Mouse (Mus musculus) ES-E14 (cell line): Measurements from ENCODE around the gene Manf. TPM values are rescaled to one million over a fixed set of nuclear protein-coding genes. Genes with fewer than 3 reads are reported as not detected.

Experiments
- DNase-seq: peaks from one replicate; pipeline ENCODE4 v3.0.0-alpha.2; 2013; ENCODE audit warnings: low read depth, low spot score
- H3K27ac ChIP-seq: 2 replicates; pipeline ENCODE4 v1.5.1; 2012; ENCODE audit warnings: low read depth, mild to moderate bottlenecking, low read length, moderate library complexity, mixed read lengths; ENCODE audit not compliant: poor library complexity, insufficient read depth, severe bottlenecking
- H3K36me3 ChIP-seq: 2 replicates; pipeline ENCODE4 v1.6.1; 2012; ENCODE audit warnings: mild to moderate bottlenecking, low read length, moderate library complexity, mixed read lengths; ENCODE audit not compliant: control insufficient read depth, poor library complexity, insufficient read depth, severe bottlenecking
- H3K4me1 ChIP-seq, 2 experiments: fragments of 150-350 bp in 1 of 2; sonication (generic) in 1 of 2; 2 replicates each; pipeline ENCODE4 v1.6.1; 2012; ENCODE audit warnings: low read length in 2 of 2, mild to moderate bottlenecking in 1 of 2, mixed read lengths in 1 of 2; ENCODE audit not compliant: control insufficient read depth in 2 of 2, insufficient read depth in 2 of 2, poor library complexity in 1 of 2
- H3K4me3 ChIP-seq, 2 experiments: fragments of 150-350 bp in 1 of 2; sonication (generic) in 1 of 2; 2 replicates each; pipeline ENCODE4 v1.5.1; 2012; ENCODE audit warnings: low read length in 2 of 2, low read depth in 1 of 2, mild to moderate bottlenecking in 1 of 2, mixed read lengths in 1 of 2; ENCODE audit not compliant: insufficient read depth in 1 of 2, poor library complexity in 1 of 2, severe bottlenecking in 1 of 2
- H3K9ac ChIP-seq: 2 replicates; pipeline ENCODE4 v1.6.1; 2012; ENCODE audit warnings: low read depth, mild to moderate bottlenecking, low read length, mixed read lengths; ENCODE audit not compliant: poor library complexity, insufficient read depth, severe bottlenecking
- H3K9me3 ChIP-seq: fragments of 150-350 bp; sonication (generic); 2 replicates; pipeline ENCODE4 v1.6.1; 2012; ENCODE audit warnings: low read depth, mild to moderate bottlenecking, low read length; ENCODE audit not compliant: control insufficient read depth, insufficient read depth
- CHD2 ChIP-seq: IDR thresholded peaks from 2 replicates; pipeline ENCODE4 v1.6.1; 2014; ENCODE audit warnings: mild to moderate bottlenecking, low read depth, low read length, inconsistent platforms
- HCFC1 ChIP-seq: IDR thresholded peaks from 2 replicates; pipeline ENCODE4 v1.6.1; 2012; ENCODE audit warnings: low read length, inconsistent platforms, borderline replicate concordance; ENCODE audit not compliant: insufficient read depth
- MAFK ChIP-seq: IDR thresholded peaks from 2 replicates; pipeline ENCODE4 v1.6.1; 2014; ENCODE audit warnings: mild to moderate bottlenecking, low read depth, low read length, inconsistent platforms; ENCODE audit not compliant: insufficient read depth
- ZC3H11A ChIP-seq: IDR thresholded peaks from 2 replicates; pipeline ENCODE4 v1.6.1; 2012; ENCODE audit warnings: low read depth, mild to moderate bottlenecking, inconsistent platforms, low read length, borderline replicate concordance
- ZNF384 ChIP-seq: IDR thresholded peaks from 2 replicates; pipeline ENCODE4 v1.6.1; 2012; ENCODE audit warnings: low read depth, low read length, inconsistent platforms
- in situ Hi-C, 2 experiments: fragments of 600-800 bp; cut with MboI; formaldehyde crosslinking; loops; one replicate each; pipeline ENCODE4 v1.15.1; 2025; ENCODE audit warnings: low sequenced_read_pairs in 2 of 2, inconsistent platforms in 1 of 2; ENCODE audit not compliant: unreplicated experiment in 2 of 2
- total RNA-seq: library from RNA; depleted of rRNA; stranded (reverse); fragments of 300-350 nt; gene quantifications from 2 replicates; pipeline ENCODE4 v1.2.3, GENCODE M21; 2012

Manf gene
- total RNA-seq, 1 experiment: 517 TPM

DNA sequence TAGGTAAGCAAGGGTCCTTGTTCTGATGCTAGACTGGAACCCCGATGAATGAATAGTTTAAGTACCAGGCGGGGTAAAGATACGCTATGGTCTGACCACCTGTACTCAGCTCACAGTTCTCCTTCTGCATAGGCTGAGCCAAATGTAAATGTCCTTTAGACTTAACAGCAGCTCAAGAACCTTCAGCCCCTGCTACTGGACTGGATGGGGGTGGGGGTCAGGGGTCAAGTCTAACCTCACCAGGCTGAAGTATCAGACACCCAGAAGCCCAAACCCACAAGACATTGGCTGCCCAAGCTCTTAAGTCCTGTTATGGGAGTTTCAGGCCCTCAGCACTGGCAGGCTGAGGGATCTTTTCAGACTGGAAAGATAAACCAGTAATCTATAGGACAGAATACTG is 3.4 kb downstream of the Manf start:
- Histone ChIP-seq H3K9me3 (no peaks in the 10 kb centered on the region), H3K27ac (no peak overlapping the region), H3K4me1 (peaks cover 6 to 22% of the 10 kb centered on the region in 2 experiments; a peak in 3 of 4 replicates), H3K4me3 (no peak overlapping the region), H3K36me3 (peaks cover 46% of the 10 kb centered on the region), H3K9ac (no peak overlapping the region)
- no peak for DNase-seq
- in situ Hi-C loops: no loop called here
- TF ChIP-seq ZNF384: no peak

GRCm38 (mm10) chr9:106886828-106887702 is 4.7 kb downstream of the Manf start, which contains the start of gene Rbm15b:
Gene Rbm15b, minus strand, starts transcription at chr9:106887428.
- Histone ChIP-seq H3K9me3 (no peaks in the 10 kb centered on the region), H3K36me3 (peaks cover 55% of the 10 kb centered on the region), H3K9ac (peak within 1 kb of the TSS; percentile 98), H3K4me3 (peak within 1 kb of the TSS; percentile 82 to 99), H3K4me1 (peaks cover 4 to 24% of the 10 kb centered on the region in 2 experiments; a peak in 3 of 4 replicates), H3K27ac (peak within 1 kb of the TSS; percentile 71)
- TF ChIP-seq HCFC1 (peak; percentile 70; the same call in 1 of the 2 replicates), ZNF384 (no peak), CHD2 (no peak), MAFK (no peak)
- peak; percentile 97 for DNase-seq
- in situ Hi-C loops: no loop called here

DNA sequence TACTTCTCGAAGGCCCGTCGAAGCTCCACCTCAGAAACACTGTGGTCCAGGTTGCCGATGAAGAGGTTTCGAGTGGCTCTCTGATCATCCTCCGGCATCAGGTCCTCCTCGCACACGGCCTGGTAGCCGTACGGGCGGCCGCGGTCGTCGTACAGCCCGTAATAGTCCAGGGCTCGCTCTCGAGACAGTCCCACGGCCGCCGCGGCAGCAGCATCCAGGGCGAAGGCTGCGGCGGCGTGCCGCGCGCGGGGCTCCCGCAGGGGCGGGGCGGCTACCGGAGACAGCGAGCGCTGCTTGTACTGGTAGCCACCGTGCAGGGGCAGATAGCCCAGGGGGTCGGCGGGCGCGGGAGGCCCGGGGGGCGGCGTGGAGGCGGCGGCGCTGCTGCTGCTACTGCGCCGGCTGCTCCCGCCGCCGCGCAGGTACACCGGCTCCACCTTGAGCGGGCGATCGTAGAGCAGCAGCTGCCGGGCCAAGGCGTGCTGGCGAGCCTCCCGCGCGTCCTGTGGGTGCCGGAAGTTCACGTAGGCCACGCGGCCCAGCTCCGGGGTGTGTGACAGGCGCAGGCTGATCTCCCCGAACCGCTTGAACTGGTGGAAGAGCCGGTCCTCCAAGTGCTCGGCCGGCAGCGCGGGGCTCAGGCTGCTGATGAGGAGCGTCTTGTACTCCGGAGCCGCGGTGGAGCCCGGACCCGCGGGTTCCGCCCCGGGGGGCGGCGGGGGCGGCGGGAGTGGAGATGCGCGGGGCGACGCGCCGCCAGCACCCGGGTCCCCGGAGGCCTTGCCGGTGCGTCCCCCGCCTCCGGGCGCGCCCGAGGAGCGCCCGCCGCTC is 5.7 kb downstream of the Manf start:
- Histone ChIP-seq H3K9me3 (no peaks in the 10 kb centered on the region), H3K27ac (peak overlapping the region; percentile 71; the same call in 1 of the 2 replicates), H3K4me1 (peaks cover 4 to 24% of the 10 kb centered on the region in 2 experiments; a peak in 3 of 4 replicates), H3K9ac (peak overlapping the region; percentile 98), H3K4me3 (peak overlapping the region; percentile 82 to 99), H3K36me3 (peaks cover 62% of the 10 kb centered on the region)
- TF ChIP-seq ZC3H11A: no peak
- TF ChIP-seq ZNF384: no peak
- TF ChIP-seq HCFC1: no peak
- TF ChIP-seq MAFK: no peak
- no peak for TF ChIP-seq CHD2
- no peak for DNase-seq
- in situ Hi-C loops: no loop called here

GRCm38 (mm10) chr9:106884996-106885900 is 6.5 kb downstream of the Manf start:
- H3K9ac ChIP-seq: peak overlapping the region; percentile 98
- no peaks in the 10 kb centered on the region for H3K9me3 ChIP-seq
- no peak for DNase-seq
- in situ Hi-C loops: no loop called here
- H3K27ac ChIP-seq: no peak overlapping the region
- H3K4me1 ChIP-seq: peaks cover 4 to 24% of the 10 kb centered on the region in 2 experiments; a peak in 3 of 4 replicates
- peaks cover 59% of the 10 kb centered on the region for H3K36me3 ChIP-seq
- TF ChIP-seq ZC3H11A: no peak
- no peak for TF ChIP-seq HCFC1
- no peak for TF ChIP-seq MAFK
- TF ChIP-seq CHD2: no peak
- peak overlapping the region; percentile 82 to 99 for H3K4me3 ChIP-seq
